Mouse (Mus musculus) left cerebral cortex, adult 2 months (tissue): ENCODE results near the gene Zfhx3. TPM values are rescaled to one million over a fixed set of nuclear protein-coding genes. Genes with fewer than 3 reads are reported as not detected.

Experiments used
- DNase-seq, 2 experiments: peaks; one replicate each; pipeline ENCODE4 v3.0.0; 2021 to 2022; ENCODE audit warnings: low spot score in 2 of 2, mixed read lengths in 1 of 2; ENCODE audit errors: extremely low spot score in 1 of 2
- H3K27ac ChIP-seq: fragments of 200-600 bp; 2 replicates; pipeline ENCODE4 v1.8.1; 2022
- H3K4me3 ChIP-seq: fragments of 200-600 bp; 2 replicates; pipeline ENCODE4 v1.8.1; 2022
- CTCF ChIP-seq: fragments of 200-600 bp; IDR thresholded peaks from 2 replicates; pipeline ENCODE4 v1.8.1; 2022; ENCODE audit warnings: antibody characterized with exemption, mild to moderate bottlenecking, moderate library complexity
- intact Hi-C: fragments of 180-260 bp; cut with DNase I; formaldehyde crosslinking; loops from one replicate; pipeline ENCODE4 v1.15.1; 2025
- total RNA-seq, 2 experiments: library from RNA; stranded (reverse); gene quantifications; 2 replicates each; pipeline ENCODE4 v1.2.3; 2021

Gene Zfhx3
- total RNA-seq, 2 experiments from 2014 or later = 5.0 to 5.1 TPM

- peak overlapping the region; percentile 63; the same call in 1 of the 2 replicates for H3K27ac ChIP-seq
- peak overlapping the region; percentile 56 for H3K4me3 ChIP-seq
- intact Hi-C loops = loop anchor here (10.0 kb wide), 1 partner anchor 749 kb away; no protein-coding TSS in a partner anchor
- TF ChIP-seq CTCF = no peak
- DNase-seq = no peak
These were observed 773.0 kb downstream of the Zfhx3 start for GRCm38 (mm10) chr8:108715416-108715948.

DNA sequence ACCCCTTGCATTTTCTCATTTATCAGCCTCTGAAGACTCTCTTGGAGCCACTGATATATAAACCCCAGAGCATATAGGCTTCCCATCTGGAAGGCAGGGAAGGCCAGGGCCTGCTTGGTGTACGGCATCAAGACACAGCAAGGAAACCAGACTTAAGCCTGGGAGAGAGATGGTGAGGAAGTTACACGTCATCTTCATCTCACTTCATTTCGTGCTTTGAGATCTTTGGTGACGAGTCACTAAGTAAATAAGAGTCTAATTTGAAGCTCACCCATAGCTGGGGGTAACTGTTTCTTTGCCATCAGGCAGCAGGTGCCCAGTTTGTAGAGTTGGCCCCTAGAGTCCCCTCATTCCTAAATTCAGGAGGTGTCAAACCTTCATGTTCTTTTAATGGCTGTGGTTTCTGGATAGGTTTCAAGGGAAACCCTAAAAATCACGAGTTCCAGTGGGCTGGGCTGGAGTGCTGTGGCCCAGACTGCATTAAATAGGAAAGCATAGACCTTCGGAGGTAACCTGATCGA lies 773.9 kb downstream of the Zfhx3 start:
- intact Hi-C loops = loop anchor here (10.0 kb wide), 1 partner anchor 748 kb away; no protein-coding TSS in a partner anchor
- Histone ChIP-seq H3K27ac (no peak overlapping the region), H3K4me3 (no peak overlapping the region)
- no peak for TF ChIP-seq CTCF
- no peak for DNase-seq

DNA sequence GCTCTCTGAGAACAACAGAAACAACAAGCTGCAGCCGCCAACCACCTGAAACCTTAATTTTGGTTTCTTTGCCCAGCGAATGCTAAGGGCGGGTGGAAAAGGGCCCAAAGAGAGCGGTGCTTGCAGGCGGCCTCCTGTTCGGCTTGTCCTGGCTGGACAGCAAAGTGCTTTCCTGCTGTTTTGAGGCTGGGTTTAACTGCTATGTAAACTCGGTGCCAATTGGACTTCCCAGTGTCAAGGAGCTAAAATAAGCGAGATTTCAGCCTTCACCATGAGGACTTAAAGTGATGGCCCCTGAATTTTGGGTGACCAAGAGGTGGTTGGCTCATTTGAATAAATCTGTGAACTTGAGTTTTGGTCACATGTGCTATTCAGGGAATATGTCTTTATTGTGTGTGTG lies 775.1 kb downstream of the Zfhx3 start:
- H3K4me3 ChIP-seq = no peak overlapping the region
- intact Hi-C loops = loop anchor here (10.0 kb wide), 1 partner anchor 747 kb away; no protein-coding TSS in a partner anchor
- no peak for DNase-seq
- no peak overlapping the region for H3K27ac ChIP-seq
- no peak for TF ChIP-seq CTCF

DNA sequence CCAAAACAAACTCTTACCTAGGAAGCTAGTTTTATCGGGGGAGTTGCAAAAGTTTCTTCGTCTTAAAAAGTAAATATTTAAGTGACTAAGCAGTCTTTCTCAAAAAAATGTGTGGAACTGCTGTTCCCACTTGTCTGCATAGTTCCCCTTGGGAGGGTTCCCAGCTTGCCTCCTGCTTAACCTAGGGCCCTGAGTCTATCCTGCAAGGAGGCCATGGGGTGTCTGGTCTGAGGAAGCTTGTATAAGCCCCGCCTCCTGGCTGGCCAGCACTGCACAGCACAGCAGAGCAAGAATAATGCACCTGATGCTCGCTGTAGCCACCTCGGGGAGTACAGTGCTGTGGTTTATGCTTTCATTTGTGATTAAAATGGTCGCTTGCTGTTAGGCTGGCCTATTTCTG lies 775.6 kb downstream of the Zfhx3 start:
- Histone ChIP-seq H3K27ac (no peak overlapping the region), H3K4me3 (no peak overlapping the region)
- intact Hi-C loops = loop anchor here (10.0 kb wide), 1 partner anchor 747 kb away; no protein-coding TSS in a partner anchor
- TF ChIP-seq CTCF = no peak
- no peak for DNase-seq

GRCm38 (mm10) chr8:108720840-108721239 lies 778.4 kb downstream of the Zfhx3 start:
- TF ChIP-seq CTCF = no peak
- no peak for DNase-seq

GRCm38 (mm10) chr8:108722671-108723513 lies 780.4 kb downstream of the Zfhx3 start:
- no peak for TF ChIP-seq CTCF
- intact Hi-C loops = loop anchor here (1.0 kb wide), 1 partner anchor 21 kb away; no protein-coding TSS in a partner anchor
- no peak overlapping the region for H3K27ac ChIP-seq
- DNase-seq = peak in 1 of 2 experiments; percentile 36
- no peak overlapping the region for H3K4me3 ChIP-seq

More at GRCm38 (mm10) chr8:108720840-108721239, 778.4 kb downstream of the Zfhx3 start:
- Histone ChIP-seq H3K27ac (no peak overlapping the region), H3K4me3 (no peak overlapping the region)
- intact Hi-C loops = no loop called here

DNA sequence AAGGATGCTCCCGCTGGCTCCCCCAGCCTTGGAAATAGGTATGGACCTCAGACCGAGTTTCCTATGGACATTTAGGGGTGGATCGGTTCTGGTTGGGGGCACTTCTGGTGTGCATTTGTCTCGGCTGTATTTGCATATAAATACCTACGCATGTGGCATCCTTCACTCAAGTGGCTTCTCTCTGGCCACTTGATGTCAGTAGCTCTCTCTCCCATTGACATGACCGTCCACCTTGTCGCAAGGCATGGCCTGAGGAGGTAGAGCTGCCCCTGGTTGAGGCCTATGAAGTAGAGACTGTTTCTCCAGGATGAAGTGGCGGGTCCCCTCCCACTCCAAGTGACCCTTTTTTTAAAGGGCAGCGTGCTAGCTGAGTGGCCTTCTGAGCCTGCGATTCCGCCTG lies 781.2 kb downstream of the Zfhx3 start:
- no peak for TF ChIP-seq CTCF
- DNase-seq = no peak
- intact Hi-C loops = no loop called here
- Histone ChIP-seq H3K4me3 (no peak overlapping the region), H3K27ac (no peak overlapping the region)

GRCm38 (mm10) chr8:108724818-108725506 lies 782.5 kb downstream of the Zfhx3 start:
- H3K27ac ChIP-seq = no peak overlapping the region
- TF ChIP-seq CTCF = no peak
- no peak for DNase-seq
- intact Hi-C loops = no loop called here
- H3K4me3 ChIP-seq = no peak overlapping the region

GRCm38 (mm10) chr8:108725631-108726030 lies 783.2 kb downstream of the Zfhx3 start:
- no peak overlapping the region for H3K4me3 ChIP-seq
- no peak for DNase-seq
- no peak overlapping the region for H3K27ac ChIP-seq
- intact Hi-C loops = no loop called here
- no peak for TF ChIP-seq CTCF

- no peak for DNase-seq
- Histone ChIP-seq H3K27ac (no peak overlapping the region), H3K4me3 (no peak overlapping the region)
- no peak for TF ChIP-seq CTCF
- intact Hi-C loops = no loop called here
These were observed 784.2 kb downstream of the Zfhx3 start for GRCm38 (mm10) chr8:108726541-108727241.

- intact Hi-C loops = no loop called here
- DNase-seq = no peak
- no peak overlapping the region for H3K27ac ChIP-seq
- TF ChIP-seq CTCF = no peak
- H3K4me3 ChIP-seq = no peak overlapping the region
These were observed 786.7 kb downstream of the Zfhx3 start for GRCm38 (mm10) chr8:108729169-108729568.
